Mouse (Mus musculus) stomach, embryonic 14.5 days (tissue): ENCODE measurements at regions not wholly inside any gene's neighbourhood (a gene's known extent, or its start where the extent isn't known, plus 50 kb on each side); places are given as distances from the start of the nearest gene placed in this dataset.

Source experiments
- ATAC-seq: fragments of 200-750 bp; cut with Nextera tagmentation; 2 replicates; pipeline ENCODE4 v1.8.0; 2017; ENCODE audit warnings: low read depth, moderate TSS enrichment; ENCODE audit not compliant: insufficient number of reproducible peaks, insufficient read depth, low FRiP score
- H3K27ac ChIP-seq: fragments of 300-500 bp; sonication (generic); 2 replicates; pipeline ENCODE4 v1.5.1; 2014; ENCODE audit warnings: mild to moderate bottlenecking, low read length, moderate library complexity, mixed read lengths
- H3K27me3 ChIP-seq: fragments of 300-500 bp; sonication (generic); 2 replicates; pipeline ENCODE4 v1.6.1; 2014; ENCODE audit warnings: low read length, control low read depth, mixed read lengths; ENCODE audit not compliant: control insufficient read depth, insufficient read depth
- H3K36me3 ChIP-seq: fragments of 300-500 bp; sonication (generic); 2 replicates; pipeline ENCODE4 v1.6.1; 2014; ENCODE audit warnings: mild to moderate bottlenecking, control low read depth, low read length, moderate library complexity, mixed read lengths; ENCODE audit not compliant: control insufficient read depth, insufficient read depth
- H3K4me1 ChIP-seq: fragments of 300-500 bp; sonication (generic); 2 replicates; pipeline ENCODE4 v1.6.1; 2014; ENCODE audit warnings: low read length, control low read depth, mixed read lengths; ENCODE audit not compliant: control insufficient read depth, insufficient read depth
- H3K4me2 ChIP-seq: fragments of 300-500 bp; sonication (generic); replicated peaks from 2 replicates; pipeline ENCODE4 v1.6.1; 2014; ENCODE audit warnings: low read depth, low read length, control low read depth
- H3K4me3 ChIP-seq: fragments of 300-500 bp; sonication (generic); 2 replicates; pipeline ENCODE4 v1.5.1; 2014; ENCODE audit warnings: low read depth, low read length, control low read depth
- H3K9ac ChIP-seq: fragments of 300-500 bp; sonication (generic); replicated peaks from 2 replicates; pipeline ENCODE4 v1.6.1; 2014; ENCODE audit warnings: low read depth, mild to moderate bottlenecking, control low read depth, low read length, moderate library complexity, mixed read lengths
- H3K9me3 ChIP-seq: fragments of 300-500 bp; sonication (generic); 2 replicates; pipeline ENCODE4 v1.6.1; 2016; ENCODE audit warnings: low read depth, low read length, control low read depth; ENCODE audit not compliant: control insufficient read depth
- WGBS: fragments of 180-500 bp; shearing (Covaris S2); extraction: QIAGEN DNeasy Blood & Tissue Kit; methylation state at CpG from one replicate; pipeline ENCODE4 v1.1.7; 2014; 5-methylcytosine and 5-hydroxymethylcytosine counted together

DNA sequence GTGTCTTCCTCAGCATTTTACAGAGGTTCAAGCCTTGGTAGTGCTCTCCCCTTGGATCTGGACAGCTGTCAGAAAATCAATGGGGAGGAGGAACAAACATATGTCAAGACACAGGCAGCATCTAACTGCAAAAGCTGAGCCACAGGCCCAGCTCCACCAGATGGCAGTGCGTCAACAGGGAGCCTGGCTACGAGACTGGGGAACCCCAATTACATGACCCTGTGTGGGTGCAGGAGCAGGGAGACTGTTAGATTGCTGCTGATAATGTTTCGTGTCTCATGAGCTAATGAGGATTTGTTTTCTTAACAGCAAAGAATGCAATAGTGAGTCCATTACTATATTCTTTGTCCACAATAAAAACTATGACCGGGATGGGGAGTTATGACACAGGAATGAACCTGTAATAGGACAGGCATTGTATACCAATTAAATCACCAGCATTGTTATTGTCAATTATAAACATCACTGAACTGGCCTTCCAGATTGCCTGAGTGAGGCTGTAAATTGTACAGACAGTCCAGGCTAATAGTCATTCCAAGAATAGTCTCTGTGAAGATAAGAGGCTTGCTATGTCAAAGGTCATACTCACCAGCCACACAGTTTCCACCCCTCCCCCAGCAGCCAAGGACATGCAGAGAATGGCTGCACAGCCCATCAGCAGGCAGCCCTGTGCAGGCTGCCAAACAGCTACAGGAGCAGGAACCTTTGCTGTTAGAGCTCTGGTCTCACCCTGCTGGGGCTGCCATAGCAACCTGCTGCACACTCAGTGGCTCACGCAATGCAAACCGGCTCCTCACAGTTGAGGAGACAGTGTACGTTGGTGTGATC lies 58.8 kb upstream of the Barx2 start:
- no peak overlapping the region for H3K4me2 ChIP-seq
- H3K4me1 ChIP-seq: no peaks in the 10 kb centered on the region
- no peaks in the 10 kb centered on the region for H3K9me3 ChIP-seq
- H3K4me3 ChIP-seq: no peak overlapping the region
- 12% methylated on average over 7 of the region's 7 CpGs for WGBS
- no peak overlapping the region for H3K9ac ChIP-seq
- peak; percentile 85 for ATAC-seq
- H3K27ac ChIP-seq: no peak overlapping the region
- no peaks in the 10 kb centered on the region for H3K36me3 ChIP-seq
- H3K27me3 ChIP-seq: no peaks in the 10 kb centered on the region

DNA sequence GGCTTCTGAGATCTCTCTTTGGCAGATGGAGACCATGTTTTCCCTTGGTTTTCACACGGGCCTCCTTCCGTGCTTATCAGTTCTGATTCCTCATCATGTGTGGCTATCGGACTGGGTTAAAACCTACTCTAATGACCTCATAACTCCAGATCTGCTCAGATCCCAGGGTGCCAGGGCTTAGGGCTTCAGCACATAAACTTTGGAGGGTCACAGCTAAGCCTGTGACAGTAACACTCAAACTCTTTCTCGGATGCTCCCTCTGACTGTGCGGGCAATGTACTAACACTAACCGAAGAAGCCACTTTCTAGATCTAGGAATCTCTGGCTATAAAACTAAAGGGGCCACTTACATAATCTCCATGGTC lies 59.3 kb upstream of the Barx2 start:
- Histone ChIP-seq H3K9ac (no peak overlapping the region), H3K9me3 (no peaks in the 10 kb centered on the region), H3K27me3 (no peaks in the 10 kb centered on the region), H3K36me3 (no peaks in the 10 kb centered on the region), H3K27ac (no peak overlapping the region), H3K4me1 (no peaks in the 10 kb centered on the region), H3K4me2 (no peak overlapping the region), H3K4me3 (no peak overlapping the region)
- ATAC-seq: peak; percentile 28; the same call in 1 of the 2 replicates
- WGBS: 51% methylated on average over 6 of the region's 6 CpGs

- no peak overlapping the region for H3K9ac ChIP-seq
- H3K27me3 ChIP-seq: no peaks in the 10 kb centered on the region
- no peak overlapping the region for H3K4me2 ChIP-seq
- ATAC-seq: no peak
- H3K4me1 ChIP-seq: no peaks in the 10 kb centered on the region
- H3K36me3 ChIP-seq: no peaks in the 10 kb centered on the region
- 0 out of 2 replicates have a peak, but pooled peaks cover 6% of the 10 kb centered on the region for H3K9me3 ChIP-seq
- no peak overlapping the region for H3K4me3 ChIP-seq
- no peak overlapping the region for H3K27ac ChIP-seq
- 66% methylated on average over 2 of the region's 2 CpGs for WGBS
Observed at GRCm38 (mm10) chr9:31976191-31976590, 62.9 kb upstream of the Barx2 start.

GRCm38 (mm10) chr9:31978071-31978470 lies 64.8 kb upstream of the Barx2 start:
- no peaks in the 10 kb centered on the region for H3K36me3 ChIP-seq
- no peaks in the 10 kb centered on the region for H3K4me1 ChIP-seq
- H3K27me3 ChIP-seq: no peaks in the 10 kb centered on the region
- H3K9ac ChIP-seq: no peak overlapping the region
- no peak overlapping the region for H3K4me2 ChIP-seq
- no peak for ATAC-seq
- no peak overlapping the region for H3K27ac ChIP-seq
- no peak overlapping the region for H3K4me3 ChIP-seq
- WGBS: 88% methylated on average over 2 of the region's 2 CpGs
- H3K9me3 ChIP-seq: 0 out of 2 replicates have a peak, but pooled peaks cover 6% of the 10 kb centered on the region

DNA sequence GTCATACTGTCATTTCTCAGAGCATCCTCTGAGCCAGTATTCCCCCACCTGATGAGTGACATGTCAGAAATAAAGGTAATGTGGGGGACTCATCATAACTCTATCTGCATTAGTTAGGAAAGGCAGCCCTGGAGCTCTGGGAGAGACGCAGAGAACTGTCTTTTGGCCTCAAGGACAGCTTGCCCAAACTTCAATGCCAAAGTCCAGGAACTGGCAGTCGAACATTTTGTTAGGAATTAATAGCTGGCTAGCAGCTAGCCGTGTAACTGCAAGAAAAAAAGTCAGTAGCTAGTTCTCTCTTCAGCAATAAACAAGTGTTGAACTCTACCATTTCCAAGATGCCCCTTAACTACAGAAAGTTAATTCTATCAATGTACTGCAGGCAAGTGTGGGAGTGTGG lies 65.9 kb upstream of the Barx2 start:
- H3K27ac ChIP-seq: no peak overlapping the region
- no peak overlapping the region for H3K9ac ChIP-seq
- no peaks in the 10 kb centered on the region for H3K4me1 ChIP-seq
- H3K9me3 ChIP-seq: 0 out of 2 replicates have a peak, but pooled peaks cover 6% of the 10 kb centered on the region
- H3K36me3 ChIP-seq: no peaks in the 10 kb centered on the region
- H3K4me3 ChIP-seq: no peak overlapping the region
- WGBS: 79% methylated on average over 3 of the region's 3 CpGs
- no peaks in the 10 kb centered on the region for H3K27me3 ChIP-seq
- no peak for ATAC-seq
- H3K4me2 ChIP-seq: no peak overlapping the region

GRCm38 (mm10) chr9:31980459-31980858 lies 67.2 kb upstream of the Barx2 start:
- no peak for ATAC-seq
- Histone ChIP-seq H3K27me3 (no peaks in the 10 kb centered on the region), H3K4me1 (no peaks in the 10 kb centered on the region), H3K4me3 (no peak overlapping the region), H3K9me3 (0 out of 2 replicates have a peak, but pooled peaks cover 6% of the 10 kb centered on the region), H3K27ac (no peak overlapping the region), H3K36me3 (no peaks in the 10 kb centered on the region), H3K9ac (no peak overlapping the region), H3K4me2 (no peak overlapping the region)
- 93% methylated on average over 5 of the region's 5 CpGs for WGBS

DNA sequence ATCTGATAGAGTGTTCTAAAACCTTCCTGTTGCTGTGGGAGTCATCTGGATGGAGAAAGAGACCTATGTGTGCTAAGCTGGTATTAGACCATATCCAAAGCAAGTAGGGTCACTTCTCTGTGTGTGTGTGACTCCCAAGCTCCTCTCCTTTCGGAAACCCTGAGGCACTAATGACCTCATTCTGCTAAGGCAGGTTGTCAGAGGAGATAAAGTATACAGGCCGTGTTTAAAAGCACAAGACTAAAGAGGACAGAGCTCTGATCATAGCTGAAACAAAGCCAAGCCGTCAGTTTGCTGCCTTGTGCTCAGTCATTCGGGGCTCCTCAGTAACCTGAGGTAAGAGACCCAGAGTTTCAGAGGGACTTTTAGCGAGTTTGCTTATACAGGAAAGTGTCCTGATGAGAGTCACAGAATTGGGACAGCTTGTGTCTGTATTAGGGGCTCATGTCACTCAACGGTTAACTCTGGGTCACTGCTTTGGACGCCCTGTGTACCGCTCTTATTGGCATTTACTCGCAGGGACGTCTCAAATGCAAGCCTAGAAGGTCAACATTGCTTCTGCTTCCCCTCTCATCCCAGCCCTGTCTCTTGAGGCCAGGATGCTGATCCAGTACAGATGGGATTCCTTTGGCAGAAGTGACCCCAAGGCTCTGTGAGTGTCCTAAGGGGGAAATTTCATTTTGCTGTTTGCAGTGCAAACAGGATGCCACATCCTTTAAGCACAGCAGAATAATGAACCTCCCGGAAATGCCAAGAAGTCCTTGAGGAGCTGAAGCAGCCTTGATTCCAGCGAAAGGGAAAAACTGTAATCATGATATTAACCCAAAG lies 70.7 kb upstream of the Barx2 start:
- Histone ChIP-seq H3K36me3 (no peaks in the 10 kb centered on the region), H3K4me2 (no peak overlapping the region), H3K27me3 (no peaks in the 10 kb centered on the region), H3K27ac (no peak overlapping the region), H3K4me3 (no peak overlapping the region), H3K9ac (no peak overlapping the region), H3K4me1 (no peaks in the 10 kb centered on the region), H3K9me3 (no peaks in the 10 kb centered on the region)
- WGBS: 48% methylated on average over 12 of the region's 12 CpGs
- ATAC-seq: no peak

GRCm38 (mm10) chr9:31988826-31989225 lies 75.6 kb upstream of the Barx2 start:
- H3K4me3 ChIP-seq: no peak overlapping the region
- no peak overlapping the region for H3K27ac ChIP-seq
- H3K4me2 ChIP-seq: no peak overlapping the region
- no peak overlapping the region for H3K9ac ChIP-seq
- H3K27me3 ChIP-seq: no peaks in the 10 kb centered on the region
- WGBS: 71% methylated on average over 7 of the region's 7 CpGs
- ATAC-seq: no peak
- H3K36me3 ChIP-seq: no peaks in the 10 kb centered on the region
- no peaks in the 10 kb centered on the region for H3K4me1 ChIP-seq
- no peaks in the 10 kb centered on the region for H3K9me3 ChIP-seq
